Mouse (Mus musculus): ENCODE measurements around the gene Gm9758. TPM values are rescaled to one million over a fixed set of nuclear protein-coding genes. Genes with fewer than 3 reads are reported as not detected.

Gm9758 gene
- total RNA-seq, 2 experiments from 2014 or later, result not detected

Other genes starting within 250 kb of the Gm9758 start
- gene Speer4e, start 23.5 kb upstream of the Gm9758 start, total RNA-seq (2021), result not detected
- gene Gm10354, start 64.0 kb upstream of the Gm9758 start, total RNA-seq (2021), result not detected
- not detected for gene Gm17019, start 118.1 kb upstream of the Gm9758 start, total RNA-seq (2021)

Data from left cerebral cortex, postnatal 4 days (tissue).